Mouse (Mus musculus) megakaryocyte-erythroid progenitor cell, adult 5-6 weeks (primary cell): ENCODE measurements around the gene Rasa3. TPM values are rescaled to one million over a fixed set of nuclear protein-coding genes. Genes with fewer than 3 reads are reported as not detected.
A peak's percentile ranks its signal among the peaks of the same experiment; 100 is the strongest.

Experiments
- ATAC-seq: replicated peaks from 2 replicates; pipeline ENCODE4 v1.8.0; 2016; ENCODE audit warnings: mild to moderate bottlenecking, inconsistent platforms; ENCODE audit not compliant: severe bottlenecking, poor library complexity, low FRiP score, low TSS enrichment
- total RNA-seq, 2 experiments: library from RNA; stranded (forward) in 1 of 2; stranded (reverse) in 1 of 2; fragments of 200-1000, 215-1000 nt in 1 of 2; fragments of >200 nt in 1 of 2; fragmentation: Nextera tagmentation in 1 of 2; gene quantifications; 2 replicates each; pipeline ENCODE4 v1.2.3; 2014 to 2017

The Rasa3 gene
- total RNA-seq, 2 experiments from 2014 or later, result 25.9 to 34.4 TPM

GRCm38 (mm10) chr8:13657479-13657878, 19.9 kb downstream of the Rasa3 start:
- no peak for ATAC-seq

- no peak for ATAC-seq
Measured at GRCm38 (mm10) chr8:13655033-13655351, 22.4 kb downstream of the Rasa3 start.

GRCm38 (mm10) chr8:13654350-13655032, 22.9 kb downstream of the Rasa3 start:
- no peak for ATAC-seq

GRCm38 (mm10) chr8:13650541-13651191, 26.7 kb downstream of the Rasa3 start:
- ATAC-seq, result no peak

GRCm38 (mm10) chr8:13649154-13649515, 28.3 kb downstream of the Rasa3 start:
- ATAC-seq, result peak; percentile 38; the same call in 1 of the 2 replicates

- ATAC-seq, result peak; percentile 24; the same call in 1 of the 2 replicates
Measured at GRCm38 (mm10) chr8:13648377-13649153, 28.8 kb downstream of the Rasa3 start.

GRCm38 (mm10) chr8:13647591-13647990, 29.8 kb downstream of the Rasa3 start:
- ATAC-seq, result no peak

- no peak for ATAC-seq
Measured at GRCm38 (mm10) chr8:13644932-13645676, 32.3 kb downstream of the Rasa3 start.

GRCm38 (mm10) chr8:13644155-13644554, 33.2 kb downstream of the Rasa3 start:
- no peak for ATAC-seq

GRCm38 (mm10) chr8:13642659-13643181, 34.7 kb downstream of the Rasa3 start:
- no peak for ATAC-seq

GRCm38 (mm10) chr8:13641206-13641605, 36.2 kb downstream of the Rasa3 start:
- ATAC-seq, result no peak

GRCm38 (mm10) chr8:13640452-13640883, 36.9 kb downstream of the Rasa3 start:
- no peak for ATAC-seq

- no peak for ATAC-seq
Measured at GRCm38 (mm10) chr8:13633107-13633506, 44.3 kb downstream of the Rasa3 start.

- peak; percentile 88 for ATAC-seq
Measured at GRCm38 (mm10) chr8:13632309-13632708, 45.1 kb downstream of the Rasa3 start.

GRCm38 (mm10) chr8:13630754-13631153, 46.6 kb downstream of the Rasa3 start:
- no peak for ATAC-seq

GRCm38 (mm10) chr8:13630171-13630570, 47.2 kb downstream of the Rasa3 start:
- no peak for ATAC-seq

- no peak for ATAC-seq
Measured at GRCm38 (mm10) chr8:13629351-13630090, 47.9 kb downstream of the Rasa3 start.

- ATAC-seq, result no peak
Measured at GRCm38 (mm10) chr8:13628067-13628466, 49.3 kb downstream of the Rasa3 start.

- ATAC-seq, result no peak
Measured at GRCm38 (mm10) chr8:13627591-13627990, 49.8 kb downstream of the Rasa3 start.
